Mouse (Mus musculus): ENCODE measurements at regions not wholly inside any gene's neighbourhood (a gene's known extent, or its start where the extent isn't known, plus 50 kb on each side); places are given as distances from the start of the nearest gene placed in this dataset.

- TF ChIP-seq POLR2AphosphoS5 (IDR thresholded peaks at IDR 0.05; ENCODE audit: borderline replicate concordance, low read depth, low read length) (no peak), EP300 (IDR thresholded peaks at IDR 0.05; ENCODE audit: low read depth in 1 of 2, low read length in 2 of 2) (no peak), MAX (IDR thresholded peaks at IDR 0.05; ENCODE audit: low read length) (no peak), ZC3H11A (IDR thresholded peaks at IDR 0.05; ENCODE audit: low read depth, low read length) (no peak), MAFK (IDR thresholded peaks at IDR 0.05; ENCODE audit: borderline replicate concordance, low read depth, low read length) (no peak), POLR2AphosphoS2 (IDR thresholded peaks at IDR 0.05; ENCODE audit: low read length) (no peak), TCF12 (IDR thresholded peaks at IDR 0.05; ENCODE audit: low read depth, low read length) (no peak), ZMIZ1 (IDR thresholded peaks at IDR 0.05; ENCODE audit: low read depth, low read length) (no peak), CTCF (IDR thresholded peaks at IDR 0.05 in 2 of 3, conservative IDR thresholded peaks at IDR 0.05 in 1 of 3; ENCODE audit: control insufficient read depth in 1 of 3, insufficient read depth in 1 of 3, low read depth in 2 of 3, low read length in 3 of 3, poor library complexity in 1 of 3, severe bottlenecking in 1 of 3) (no peak), E2F4 (IDR thresholded peaks at IDR 0.05; ENCODE audit: borderline replicate concordance, low read depth, low read length) (no peak), ETS1 (IDR thresholded peaks at IDR 0.05; ENCODE audit: low read depth, low read length) (no peak), POLR2A (IDR thresholded peaks at IDR 0.05; ENCODE audit: control insufficient read depth in 1 of 2, insufficient read depth in 1 of 2, low read depth in 1 of 2, low read length in 2 of 2, poor library complexity in 1 of 2) (no peak), GABPA (IDR thresholded peaks at IDR 0.05; ENCODE audit: low read depth, low read length) (no peak)
These were observed 319.1 kb downstream of the 9330182O14Rik start for GRCm38 (mm10) chr15:40453235-40453634.

Measured in MEL (cell line).